Mouse (Mus musculus) splenic B cell, adult 2 months (primary cell): ENCODE results near the gene Olfr69.
"Not testable (repeated sequence)": the region's sequence is repeated elsewhere in the genome, so short reads cannot be mapped to it uniquely, and the experiment has no call there.

Experiments
- DNase-seq: peaks from one replicate; pipeline ENCODE4 v3.0.0-alpha.2; 2011; ENCODE audit warnings: low read depth, low spot score
- H3K27me3 ChIP-seq: 2 replicates; pipeline ENCODE4 v1.6.1; 2012; ENCODE audit warnings: mild to moderate bottlenecking, low read length, moderate library complexity, mixed read lengths; ENCODE audit not compliant: control insufficient read depth, poor library complexity, insufficient read depth, severe bottlenecking
- H3K36me3 ChIP-seq: 2 replicates; pipeline ENCODE4 v1.6.1; 2012; ENCODE audit warnings: mild to moderate bottlenecking, low read length, moderate library complexity, mixed read lengths; ENCODE audit not compliant: control insufficient read depth, poor library complexity, insufficient read depth, severe bottlenecking

The Olfr69 gene

GRCm38 (mm10) chr7:103771494-103771893 is at the start of gene Olfr69:
Olfr69 (minus strand) TSS chr7:103771594.
- Histone ChIP-seq H3K27me3 (no peaks in the 10 kb centered on the region), H3K36me3 (no peaks in the 10 kb centered on the region)
- DNase-seq = no peak

GRCm38 (mm10) chr7:103815085-103815484 is 43.7 kb upstream of the Olfr69 start:
- peak; percentile 58 for DNase-seq
- not testable (repeated sequence) for H3K36me3 ChIP-seq, H3K27me3 ChIP-seq

- DNase-seq = no peak
- Histone ChIP-seq H3K36me3 (no peaks in the 10 kb centered on the region), H3K27me3 (no peaks in the 10 kb centered on the region)
These were observed 42.4 kb upstream of the Olfr69 start, which contains the start of gene Hbb-bt for GRCm38 (mm10) chr7:103813766-103814165. Hbb-bt (minus strand) TSS chr7:103813996.

GRCm38 (mm10) chr7:103813152-103813551 is 41.8 kb upstream of the Olfr69 start:
- H3K27me3 ChIP-seq, DNase-seq, H3K36me3 ChIP-seq: not testable (repeated sequence)

- peak; percentile 75 for DNase-seq
- no peaks in the 10 kb centered on the region for H3K27me3 ChIP-seq
- H3K36me3 ChIP-seq = no peaks in the 10 kb centered on the region
These were observed 40.8 kb upstream of the Olfr69 start for GRCm38 (mm10) chr7:103812174-103812573.

GRCm38 (mm10) chr7:103811223-103811845 is 39.9 kb upstream of the Olfr69 start:
- no peak for DNase-seq
- Histone ChIP-seq H3K27me3 (no peaks in the 10 kb centered on the region), H3K36me3 (no peaks in the 10 kb centered on the region)

- Histone ChIP-seq H3K36me3 (no peaks in the 10 kb centered on the region), H3K27me3 (no peaks in the 10 kb centered on the region)
- DNase-seq = no peak
These were observed 39.4 kb upstream of the Olfr69 start for GRCm38 (mm10) chr7:103810746-103811145.

- Histone ChIP-seq H3K27me3 (no peaks in the 10 kb centered on the region), H3K36me3 (no peaks in the 10 kb centered on the region)
- DNase-seq = no peak
These were observed 38.9 kb upstream of the Olfr69 start for GRCm38 (mm10) chr7:103810296-103810695.

- Histone ChIP-seq H3K27me3 (no peaks in the 10 kb centered on the region), H3K36me3 (no peaks in the 10 kb centered on the region)
- DNase-seq = no peak
These were observed 38.4 kb upstream of the Olfr69 start for GRCm38 (mm10) chr7:103809801-103810155.

- no peaks in the 10 kb centered on the region for H3K27me3 ChIP-seq
- no peaks in the 10 kb centered on the region for H3K36me3 ChIP-seq
- DNase-seq = peak; percentile 35
These were observed 37.8 kb upstream of the Olfr69 start for GRCm38 (mm10) chr7:103808971-103809800.

- DNase-seq, H3K36me3 ChIP-seq, H3K27me3 ChIP-seq: not testable (repeated sequence)
These were observed 36.7 kb upstream of the Olfr69 start for GRCm38 (mm10) chr7:103808120-103808519.

- peak; percentile 68 for DNase-seq
- Histone ChIP-seq H3K36me3 (no peaks in the 10 kb centered on the region), H3K27me3 (no peaks in the 10 kb centered on the region)
These were observed 35.5 kb upstream of the Olfr69 start for GRCm38 (mm10) chr7:103806856-103807255.

GRCm38 (mm10) chr7:103792669-103793388 is 21.4 kb upstream of the Olfr69 start:
- Histone ChIP-seq H3K27me3 (no peaks in the 10 kb centered on the region), H3K36me3 (no peaks in the 10 kb centered on the region)
- peak; percentile 70 for DNase-seq

GRCm38 (mm10) chr7:103791721-103792120 is 20.3 kb upstream of the Olfr69 start, which contains the start of gene Olfr67:
Olfr67 (minus strand) TSS chr7:103791821.
- no peaks in the 10 kb centered on the region for H3K27me3 ChIP-seq
- DNase-seq = no peak

GRCm38 (mm10) chr7:103779598-103779997 is 8.2 kb upstream of the Olfr69 start, which contains the start of gene Olfr68:
Olfr68 (minus strand) TSS chr7:103779698.
- no peak for DNase-seq
- Histone ChIP-seq H3K36me3 (no peaks in the 10 kb centered on the region), H3K27me3 (no peaks in the 10 kb centered on the region; the same call in 1 of the 2 replicates)

More at GRCm38 (mm10) chr7:103791721-103792120, 20.3 kb upstream of the Olfr69 start, which contains the start of gene Olfr67:
- no peaks in the 10 kb centered on the region for H3K36me3 ChIP-seq
